Mouse (Mus musculus): ENCODE data around the gene Aldh9a1.

DNA sequence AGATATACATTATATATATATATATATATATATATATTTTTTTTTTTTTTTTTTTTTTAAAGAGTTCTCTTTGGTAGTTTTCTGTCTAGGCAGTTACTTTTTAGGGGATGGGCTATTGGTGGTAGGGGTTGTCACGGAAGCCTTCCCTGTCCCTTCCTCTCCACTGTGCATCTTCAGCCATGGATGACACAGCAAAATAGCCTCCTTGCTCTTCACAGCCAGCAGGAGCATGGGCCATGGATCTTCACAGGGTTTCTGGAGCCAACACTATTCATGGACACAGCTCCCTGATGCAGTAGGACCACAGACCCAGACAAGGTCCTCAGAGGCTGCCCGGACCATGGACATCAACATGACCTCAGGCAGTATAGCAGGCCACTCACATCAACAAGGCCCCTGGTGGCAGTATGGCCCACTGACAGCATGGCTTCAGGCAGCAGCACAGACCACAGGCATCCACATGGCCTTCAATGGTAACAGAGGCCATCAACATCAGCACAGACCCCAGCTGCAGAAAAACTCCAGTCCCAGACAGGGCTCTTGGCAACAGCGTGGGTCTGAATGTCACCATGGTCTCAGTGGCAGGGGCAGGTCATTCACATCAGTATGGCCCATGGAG is 8.8 kb upstream of the Aldh9a1 start:
- no peak for TF ChIP-seq POLR2A (IDR thresholded peaks at IDR 0.05; ENCODE audit: insufficient read depth, low read depth, low read length)
- no peak for TF ChIP-seq CTCF (IDR thresholded peaks at IDR 0.05)
- no peak for TF ChIP-seq EP300 (IDR thresholded peaks at IDR 0.05; ENCODE audit: insufficient read depth, low read depth, low read length)
